Mouse (Mus musculus) cerebellum, adult 2 months (tissue): ENCODE results near the gene Serpina9.

ENCODE experiments used
- CTCF ChIP-seq: fragments of 200-500 bp; IDR thresholded peaks from 2 replicates; pipeline ENCODE4 v1.5.1; 2011; ENCODE audit warnings: low read depth, mild to moderate bottlenecking, control low read depth, low read length, moderate library complexity, borderline replicate concordance; ENCODE audit not compliant: insufficient read depth
- POLR2A ChIP-seq: fragments of 200-500 bp; IDR thresholded peaks from 2 replicates; pipeline ENCODE4 v1.6.1; 2011; ENCODE audit warnings: low read length, control low read depth, borderline replicate concordance; ENCODE audit not compliant: insufficient read depth

DNA sequence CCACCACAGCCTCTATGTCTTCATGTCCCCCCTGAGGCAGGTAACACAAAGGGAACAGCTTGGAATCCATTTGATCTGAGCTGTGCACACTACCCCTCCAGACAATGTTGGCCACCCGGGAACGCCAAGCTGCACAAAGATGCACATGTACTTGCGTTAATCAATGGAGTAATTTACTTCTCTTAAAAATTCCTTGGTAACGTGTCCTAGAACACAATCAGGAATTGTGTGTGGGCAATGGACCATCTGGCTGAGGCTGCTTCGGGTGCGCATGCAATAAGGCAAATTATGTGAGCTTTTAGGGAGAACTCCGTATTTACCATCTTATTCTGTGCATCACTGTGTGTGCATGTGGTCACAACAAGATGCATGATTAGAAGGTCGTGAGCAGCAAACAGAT lies 13.9 kb downstream of the Serpina9 start:
- TF ChIP-seq POLR2A (no peak), CTCF (no peak)
